Mouse (Mus musculus): ENCODE results near the gene Sox6.

DNA sequence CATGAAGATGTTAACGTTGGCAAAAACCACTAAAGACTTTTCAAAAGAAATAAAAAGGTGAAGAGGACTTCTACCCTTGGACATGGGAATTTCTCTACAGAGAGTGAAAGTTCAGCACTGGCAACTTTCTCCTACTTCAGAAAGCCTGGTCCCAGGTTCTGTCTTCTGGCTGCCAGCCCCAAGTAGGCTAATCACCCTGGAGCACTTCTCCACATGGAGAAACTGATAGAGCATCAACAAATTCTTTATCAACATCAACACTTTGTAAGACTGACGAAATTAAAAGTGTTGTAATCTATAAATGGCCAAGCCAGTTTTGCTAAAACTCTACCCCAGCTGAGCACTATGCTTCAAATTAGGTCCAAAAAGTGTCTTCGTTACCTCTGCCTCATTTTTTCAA, 193.7 kb downstream of the Sox6 start:
- no peak for TF ChIP-seq CTCF (IDR thresholded peaks at IDR 0.05; ENCODE audit: borderline replicate concordance, insufficient read depth, low read length)
- TF ChIP-seq POLR2A (IDR thresholded peaks at IDR 0.05; ENCODE audit: low read depth, low read length) = no peak

All from embryonic fibroblast, embryonic 13.5 days (primary cell).